Mouse (Mus musculus): ENCODE data around the gene Sphkap.

DNA sequence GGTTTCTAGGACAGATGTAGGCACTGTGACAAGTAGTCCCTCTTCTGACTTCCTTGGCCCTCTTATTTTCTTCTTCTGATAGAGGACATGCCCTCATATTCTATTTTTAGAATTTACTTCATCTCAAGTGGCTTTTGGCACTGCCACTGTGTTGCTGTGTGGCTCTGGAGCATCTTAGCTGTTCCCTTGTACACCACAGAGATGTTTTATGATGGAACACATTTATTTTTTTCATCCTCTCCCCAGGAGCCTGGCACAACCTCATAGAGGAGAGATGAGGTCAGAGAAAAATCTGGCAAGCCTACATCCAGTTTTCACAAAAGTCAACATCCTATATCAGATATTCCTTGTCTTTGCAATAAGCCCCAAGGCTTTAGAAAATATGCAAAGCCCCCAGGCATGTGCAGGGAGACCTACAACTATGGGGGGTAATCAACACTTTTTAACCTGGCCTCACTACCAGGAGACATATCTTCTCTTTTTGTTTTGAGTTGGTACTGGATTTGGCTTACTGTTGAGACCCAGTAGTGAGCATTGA is 183.5 kb downstream of the Sphkap start:
- no peak for TF ChIP-seq CTCF (IDR thresholded peaks at IDR 0.05)
- no peak for TF ChIP-seq POLR2A (IDR thresholded peaks at IDR 0.05; ENCODE audit: insufficient read depth, low read depth, low read length)
